Mouse (Mus musculus) left cerebral cortex, adult 8-10 months (tissue): Measurements from ENCODE around the gene Rapgefl1. TPM values are rescaled to one million over a fixed set of nuclear protein-coding genes. Genes with fewer than 3 reads are reported as not detected.
A peak's percentile ranks its signal among the peaks of the same experiment; 100 is the strongest.

Experiments used
- DNase-seq, 2 experiments: peaks; one replicate each; pipeline ENCODE4 v3.0.0; 2022; ENCODE audit warnings: low spot score in 2 of 2
- total RNA-seq, 4 experiments: library from RNA; stranded (reverse); gene quantifications; 2 replicates each; pipeline ENCODE4 v1.2.4; 2022

Gene Rapgefl1
- total RNA-seq, 4 experiments from 2014 or later: 130 to 140 (median 139) TPM

DNA sequence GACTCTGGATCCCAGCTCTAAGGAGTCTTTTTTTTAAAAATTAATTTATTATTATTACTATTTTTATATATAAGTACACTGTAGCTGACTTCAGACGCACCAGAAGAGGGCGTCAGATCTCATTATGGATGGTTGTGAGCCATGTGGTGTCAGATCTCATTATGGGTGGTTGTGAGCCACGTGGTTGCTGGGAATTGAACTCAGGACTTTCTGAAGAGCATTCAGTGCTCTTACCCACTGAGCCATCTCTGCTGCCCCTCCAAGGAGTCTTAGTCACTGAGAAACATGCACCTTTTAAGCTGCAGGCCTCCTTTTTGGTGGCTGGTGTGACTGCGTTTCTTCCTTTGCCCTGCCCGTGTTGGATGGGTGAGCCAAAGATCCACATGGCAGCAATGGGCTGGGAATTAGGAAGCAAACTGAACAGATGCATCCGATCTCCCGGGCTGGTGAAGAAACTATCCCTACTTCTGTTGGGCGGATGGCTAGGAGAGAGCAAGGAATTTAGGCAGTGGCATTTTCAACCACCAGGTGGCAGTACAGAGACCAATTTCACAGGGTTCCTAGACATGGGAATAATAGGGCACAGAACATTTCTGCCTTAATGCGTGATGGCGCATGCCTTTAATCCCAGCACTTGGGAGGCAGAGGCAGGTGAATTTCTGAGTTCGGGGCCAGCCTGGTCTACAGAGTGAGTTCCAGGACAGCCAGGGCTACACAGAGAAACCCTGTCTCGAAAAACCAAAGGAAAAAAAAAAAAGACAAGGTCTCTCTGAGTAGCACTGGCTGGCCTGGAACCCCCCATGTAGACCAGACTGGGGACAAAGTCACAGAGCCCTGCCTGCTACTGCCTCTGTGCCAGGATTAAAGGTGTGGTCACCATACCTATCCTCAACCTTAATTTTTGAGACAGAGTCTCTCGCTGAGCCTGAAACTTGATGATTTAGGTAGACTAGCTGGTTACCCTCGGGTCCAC lies 22.5 kb downstream of the Rapgefl1 start:
- DNase-seq: peak; percentile 75 to 85

DNA sequence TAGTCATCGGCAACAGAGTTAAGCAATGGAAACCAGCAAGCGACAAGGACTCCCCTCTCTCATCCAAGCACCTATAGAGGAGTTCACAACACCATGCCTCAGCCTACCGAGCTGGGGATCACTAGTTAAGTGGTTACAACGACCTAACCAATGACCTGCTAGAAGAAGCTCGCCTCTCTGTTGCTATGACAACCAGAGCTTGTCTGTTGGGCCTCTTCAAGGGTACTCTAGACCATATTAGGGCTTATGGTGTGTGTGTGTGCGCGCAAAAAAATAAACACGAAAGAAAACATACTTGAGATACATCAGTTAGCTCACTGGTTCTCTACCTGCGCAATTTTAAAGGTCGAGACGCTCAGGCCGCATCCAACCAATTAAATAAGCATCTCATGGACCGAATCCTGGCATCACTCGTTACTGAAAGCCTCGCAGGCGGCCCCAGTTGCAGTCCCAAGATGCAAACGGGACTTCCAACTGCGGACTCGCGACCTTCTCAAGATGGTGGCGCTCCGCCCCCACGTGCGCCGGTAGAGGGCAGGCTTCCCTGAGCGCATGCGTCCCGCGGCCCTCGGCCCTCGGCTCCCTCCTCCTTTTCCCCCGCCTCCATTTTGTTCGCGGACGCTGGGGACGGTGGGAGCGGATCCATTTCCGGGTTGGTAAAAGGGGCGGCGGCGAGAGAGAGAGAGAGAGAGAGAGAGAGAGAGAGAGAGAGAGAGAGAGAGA lies 26.6 kb downstream of the Rapgefl1 start, which contains the start of gene Wipf2:
TSS of gene Wipf2 (plus strand) at position 611 of the 723 bp plus-strand sequence.
- DNase-seq: peak; percentile 93

DNA sequence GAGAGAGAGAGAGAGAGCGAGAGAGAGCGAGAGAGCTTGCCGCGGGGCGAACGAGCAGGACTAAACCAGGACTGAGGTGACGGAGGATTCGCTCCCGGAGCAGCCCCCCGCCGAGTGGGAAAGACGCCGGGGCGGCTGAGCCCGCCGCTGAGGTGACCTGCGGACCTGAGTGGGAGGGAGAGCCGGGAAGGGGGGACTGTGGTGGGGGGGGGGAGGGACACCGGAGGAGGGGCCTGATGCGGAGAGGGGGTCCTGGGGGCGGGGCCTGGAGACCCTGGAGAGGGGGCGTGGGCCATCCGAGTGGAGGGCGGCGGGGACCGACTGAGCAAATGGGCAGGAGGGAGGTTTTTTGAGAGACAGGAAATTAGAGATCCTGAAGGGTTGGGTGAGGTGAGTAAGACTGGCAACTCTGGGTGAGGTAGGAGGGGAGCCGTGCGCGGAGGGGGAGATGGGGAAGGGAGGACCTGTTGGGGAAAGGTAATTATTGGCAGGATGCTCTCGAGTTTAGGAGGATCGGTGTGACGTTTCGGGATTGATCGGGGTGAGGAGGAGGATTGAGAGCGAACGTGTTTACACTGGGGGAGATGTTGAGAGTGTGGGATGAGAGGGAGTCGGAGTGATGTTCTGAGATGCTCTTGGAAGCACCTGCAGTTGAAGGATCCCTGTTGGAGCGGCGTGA lies 27.3 kb downstream of the Rapgefl1 start:
- peak; percentile 51 to 59 for DNase-seq

GRCm38 (mm10) chr11:98867293-98867692 lies 30.7 kb downstream of the Rapgefl1 start:
- DNase-seq: no peak

DNA sequence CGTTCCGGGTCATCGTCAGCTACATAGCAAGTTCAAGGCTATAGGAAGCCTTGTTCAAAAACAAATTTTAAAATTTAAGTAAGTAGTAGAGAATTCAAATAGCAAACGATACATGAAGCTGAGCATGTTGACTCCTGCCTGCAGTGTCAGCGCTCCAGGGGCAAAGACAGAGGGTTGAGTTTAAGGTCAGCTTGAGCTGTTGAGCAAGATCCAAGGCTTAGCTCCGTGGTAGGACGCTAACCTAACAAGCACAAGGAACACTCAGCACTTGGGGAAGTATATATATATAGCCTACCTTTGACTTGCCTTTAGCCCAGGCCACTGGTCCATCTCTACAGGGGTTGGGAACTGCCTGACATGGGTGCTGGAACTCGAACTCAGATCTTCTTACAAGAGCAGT lies 33.3 kb downstream of the Rapgefl1 start:
- no peak for DNase-seq

DNA sequence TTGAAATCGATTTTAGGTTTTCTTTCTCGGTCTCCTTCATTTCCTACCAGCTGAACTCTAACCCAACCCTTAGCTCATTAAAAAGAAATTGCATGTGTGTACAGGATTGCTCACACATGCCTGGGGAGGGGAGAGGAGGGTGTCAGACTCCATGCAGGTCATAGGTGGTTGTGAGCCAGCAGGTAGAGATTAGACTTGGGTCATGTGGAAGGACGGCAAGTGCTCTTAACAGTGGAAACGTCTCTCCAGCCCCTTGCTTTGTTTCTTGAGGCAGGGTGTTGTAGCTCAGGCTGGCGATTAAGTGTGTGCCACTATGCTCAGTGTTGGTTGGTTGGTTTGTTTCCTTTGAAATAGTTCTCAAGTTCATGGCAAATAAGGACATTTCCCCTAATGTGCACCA lies 34.2 kb downstream of the Rapgefl1 start:
- DNase-seq: no peak

DNA sequence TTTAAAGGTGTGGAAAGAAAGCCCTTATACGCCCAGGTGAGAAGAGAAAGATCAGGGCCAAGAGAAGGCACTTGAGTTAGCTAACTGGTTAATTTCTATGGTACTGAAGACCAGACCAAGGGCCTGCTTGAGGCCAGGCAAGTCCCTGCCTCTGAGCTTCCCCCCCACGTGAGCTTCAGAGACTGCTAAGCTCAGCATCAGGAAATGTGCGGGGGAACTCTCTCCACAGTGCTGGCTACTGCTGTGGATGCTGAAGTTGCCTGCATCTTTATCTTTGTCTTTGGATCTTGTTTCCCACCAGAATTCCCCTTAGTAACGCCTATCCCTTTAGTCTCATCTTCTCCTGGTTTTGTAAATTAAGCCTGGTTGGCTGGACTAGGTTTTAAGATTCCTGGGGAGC lies 34.8 kb downstream of the Rapgefl1 start:
- no peak for DNase-seq

- peak; percentile 44 to 73 for DNase-seq
Measured at GRCm38 (mm10) chr11:98872040-98872439, 35.5 kb downstream of the Rapgefl1 start.

DNA sequence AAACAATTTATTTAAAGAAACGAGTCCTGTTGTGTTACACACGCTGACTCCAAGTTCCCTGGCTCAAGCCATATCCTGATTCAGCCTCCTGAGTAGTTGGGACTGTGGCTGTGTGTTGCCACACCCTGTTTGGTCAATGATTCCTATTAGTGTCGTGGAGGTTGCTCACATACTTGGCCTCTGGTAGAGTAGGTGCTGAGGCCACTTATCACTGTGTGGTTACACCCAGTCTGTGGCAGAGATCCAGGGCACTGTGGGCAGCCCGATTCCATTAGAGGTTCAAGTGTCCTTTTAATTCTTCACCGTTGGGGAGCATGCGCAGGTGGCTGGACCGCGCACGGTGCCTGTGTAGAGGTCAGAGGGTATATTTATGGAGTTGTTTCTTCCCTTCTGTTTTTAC lies 37.3 kb downstream of the Rapgefl1 start:
- DNase-seq: no peak

DNA sequence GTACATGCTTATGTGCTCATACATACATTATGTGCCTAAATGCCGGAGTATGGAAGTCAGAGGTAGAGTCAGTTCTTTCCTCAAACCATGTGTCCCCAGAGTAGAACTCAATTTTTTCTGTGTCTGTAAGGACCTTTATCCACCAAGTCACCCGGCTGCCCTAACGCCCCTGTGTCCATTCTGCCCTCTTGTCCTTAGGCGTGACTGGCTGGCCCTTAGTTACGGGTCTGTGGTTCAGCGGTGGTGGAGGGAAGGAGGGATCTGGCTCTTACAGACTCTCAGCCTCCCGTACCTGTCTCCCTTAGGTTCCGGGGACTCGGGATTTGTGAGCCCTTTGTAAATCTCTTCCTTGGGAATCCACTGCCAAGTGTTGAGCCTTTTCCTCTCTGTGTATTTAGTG lies 40.4 kb downstream of the Rapgefl1 start:
- no peak for DNase-seq

DNA sequence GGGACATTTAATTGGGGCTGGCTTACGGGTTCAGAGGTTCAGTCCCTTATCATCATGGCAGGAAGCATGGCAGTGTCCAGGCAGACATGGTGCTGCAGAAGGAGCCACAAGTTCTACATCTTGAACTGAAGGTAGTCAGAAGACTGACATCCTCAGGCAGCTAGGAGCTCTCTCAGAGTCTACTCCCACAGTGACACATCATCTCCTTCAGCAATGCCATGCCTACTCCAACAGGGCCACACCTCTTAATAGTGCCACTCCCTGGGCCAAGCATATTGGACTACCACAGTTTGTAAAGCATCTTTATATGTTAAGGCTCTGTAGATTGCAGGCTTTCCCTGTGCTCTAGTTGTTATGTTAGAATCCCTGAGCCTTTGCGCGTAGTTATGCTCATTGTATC lies 51.1 kb downstream of the Rapgefl1 start:
- no peak for DNase-seq

DNA sequence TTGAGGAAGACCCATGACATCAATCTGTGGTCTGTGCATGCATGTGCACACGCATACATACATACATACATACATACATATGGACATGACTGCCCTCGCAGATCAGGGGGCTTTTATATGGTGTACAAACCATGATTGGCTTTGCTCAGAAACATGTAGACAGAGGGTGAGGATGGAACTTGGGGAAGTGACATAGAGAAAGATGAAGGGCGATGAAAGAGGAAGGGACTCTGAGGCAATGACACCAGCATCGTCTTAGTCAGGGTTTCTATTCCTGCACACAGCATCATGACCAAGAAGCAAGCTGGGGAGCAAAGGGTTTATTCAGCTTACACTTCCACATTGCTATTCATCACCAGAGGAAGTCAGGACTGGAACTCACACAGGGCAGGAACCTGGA lies 52.5 kb downstream of the Rapgefl1 start:
- no peak for DNase-seq

DNA sequence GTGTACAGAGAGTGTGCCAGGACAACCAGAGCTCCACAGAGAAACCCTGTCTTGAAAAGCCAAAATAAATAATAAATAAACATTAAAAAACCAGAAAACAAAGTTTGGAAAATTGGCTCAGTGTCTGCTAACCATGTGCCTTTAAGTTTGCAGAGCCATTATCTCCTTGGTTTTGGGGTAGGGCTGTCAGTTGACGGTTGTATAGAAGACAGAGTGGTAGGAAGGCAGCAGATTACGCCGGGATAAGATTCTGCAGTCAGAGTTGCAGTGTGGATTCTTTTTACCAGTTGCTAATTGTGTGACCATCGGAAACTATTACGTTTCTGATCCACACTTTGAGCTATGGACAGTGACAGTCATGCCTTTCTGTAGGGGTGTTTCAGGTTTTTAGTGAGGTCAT lies 53.4 kb downstream of the Rapgefl1 start:
- DNase-seq: no peak

GRCm38 (mm10) chr11:98892426-98892825 lies 55.8 kb downstream of the Rapgefl1 start:
- no peak for DNase-seq

- DNase-seq: no peak
Measured at GRCm38 (mm10) chr11:98900529-98901125, 64.0 kb downstream of the Rapgefl1 start.

DNA sequence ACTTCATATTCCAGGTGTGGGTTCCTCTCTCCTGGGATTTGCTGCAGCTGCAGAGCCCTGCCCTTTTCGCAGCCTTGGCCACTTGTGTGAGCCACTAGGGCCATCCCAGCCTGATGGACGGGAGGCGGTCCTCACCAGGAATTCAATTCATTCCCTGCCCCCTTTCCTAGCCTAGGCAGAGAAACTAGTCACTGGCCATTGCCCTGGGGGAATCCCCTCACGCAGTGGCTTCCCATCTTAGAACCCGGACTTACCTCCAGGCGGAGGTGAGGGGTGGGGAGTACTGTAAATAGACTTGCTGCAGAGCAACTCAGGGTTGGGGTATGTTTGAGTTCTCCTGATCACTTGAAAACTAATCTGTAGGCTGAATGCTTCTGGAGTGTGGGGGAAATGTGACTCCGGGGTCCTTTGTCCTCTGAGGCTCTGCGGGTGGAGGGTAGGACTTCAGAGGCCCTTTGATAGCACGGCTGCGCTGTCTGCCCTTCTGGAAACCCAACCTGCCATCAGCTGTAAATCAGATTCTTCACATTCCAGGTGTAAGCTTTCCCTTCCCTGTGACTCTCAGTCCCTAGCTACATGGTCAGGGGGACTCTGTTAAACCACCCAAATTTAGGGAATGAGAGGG lies 66.1 kb downstream of the Rapgefl1 start:
- DNase-seq: no peak

Other genes with a start within 250 kb of the Rapgefl1 start
- gene Ormdl3, start 249.4 kb upstream of the Rapgefl1 start, total RNA-seq: 10 to 100 TPM; 43.6 to 47.0 (median 45.1) TPM
- gene Lrrc3c, start 238.5 kb upstream of the Rapgefl1 start, total RNA-seq: not detected
- 10 to 100 TPM; 11.8 to 14.5 (median 13.1) TPM for gene Gm12355, start 211.1 kb upstream of the Rapgefl1 start, total RNA-seq
- under 1 TPM in 2 of 4 experiments, not detected in 2; 0.23 TPM for gene Gsdma3, start 210.4 kb upstream of the Rapgefl1 start, total RNA-seq
- gene Gsdma2, start 190.0 kb upstream of the Rapgefl1 start, total RNA-seq: not detected
- gene Gsdma, start 172.4 kb upstream of the Rapgefl1 start, total RNA-seq: not detected
- gene Psmd3, start 154.2 kb upstream of the Rapgefl1 start, total RNA-seq: 100 to 1,000 TPM; 129 to 137 (median 132) TPM
- gene Csf3, start 135.5 kb upstream of the Rapgefl1 start, total RNA-seq: not detected
- gene Med24, start 107.3 kb upstream of the Rapgefl1 start, total RNA-seq: 100 to 1,000 TPM; 109 to 128 (median 117) TPM
- gene Thra, start 96.1 kb upstream of the Rapgefl1 start, total RNA-seq: 100 to 1,000 TPM; 713 to 794 (median 760) TPM
- gene Nr1d1, start 61.5 kb upstream of the Rapgefl1 start, total RNA-seq: 100 to 1,000 TPM; 137 to 177 (median 145) TPM
- 100 to 1,000 TPM; 167 to 198 (median 186) TPM for gene Msl1, start 41.3 kb upstream of the Rapgefl1 start, total RNA-seq
- gene Casc3, start 31.9 kb upstream of the Rapgefl1 start, total RNA-seq: 10 to 100 TPM; 53.6 to 57.8 (median 54.1) TPM
- 10 to 100 TPM; 74.0 to 84.5 (median 81.5) TPM for gene Wipf2, start 26.9 kb downstream of the Rapgefl1 start, total RNA-seq
- under 1 TPM; 0.15 to 0.91 (median 0.25) TPM for gene Cdc6, start 71.0 kb downstream of the Rapgefl1 start, total RNA-seq
- gene Rara, start 91.0 kb downstream of the Rapgefl1 start, total RNA-seq: 10 to 100 TPM; 11.1 to 11.7 (median 11.4) TPM
- gene Gjd3, start 146.2 kb downstream of the Rapgefl1 start, total RNA-seq: 1 to 10 TPM; 1.2 to 1.8 (median 1.4) TPM
- gene Top2a, start 187.4 kb downstream of the Rapgefl1 start, total RNA-seq: 1 to 10 TPM in 3 of 4 experiments, under 1 TPM in 1; 0.94 to 2.5 (median 1.4) TPM
- 10 to 100 TPM; 66.1 to 77.1 (median 71.3) TPM for gene Igfbp4, start 204.5 kb downstream of the Rapgefl1 start, total RNA-seq